In the genomic region with DNA sequence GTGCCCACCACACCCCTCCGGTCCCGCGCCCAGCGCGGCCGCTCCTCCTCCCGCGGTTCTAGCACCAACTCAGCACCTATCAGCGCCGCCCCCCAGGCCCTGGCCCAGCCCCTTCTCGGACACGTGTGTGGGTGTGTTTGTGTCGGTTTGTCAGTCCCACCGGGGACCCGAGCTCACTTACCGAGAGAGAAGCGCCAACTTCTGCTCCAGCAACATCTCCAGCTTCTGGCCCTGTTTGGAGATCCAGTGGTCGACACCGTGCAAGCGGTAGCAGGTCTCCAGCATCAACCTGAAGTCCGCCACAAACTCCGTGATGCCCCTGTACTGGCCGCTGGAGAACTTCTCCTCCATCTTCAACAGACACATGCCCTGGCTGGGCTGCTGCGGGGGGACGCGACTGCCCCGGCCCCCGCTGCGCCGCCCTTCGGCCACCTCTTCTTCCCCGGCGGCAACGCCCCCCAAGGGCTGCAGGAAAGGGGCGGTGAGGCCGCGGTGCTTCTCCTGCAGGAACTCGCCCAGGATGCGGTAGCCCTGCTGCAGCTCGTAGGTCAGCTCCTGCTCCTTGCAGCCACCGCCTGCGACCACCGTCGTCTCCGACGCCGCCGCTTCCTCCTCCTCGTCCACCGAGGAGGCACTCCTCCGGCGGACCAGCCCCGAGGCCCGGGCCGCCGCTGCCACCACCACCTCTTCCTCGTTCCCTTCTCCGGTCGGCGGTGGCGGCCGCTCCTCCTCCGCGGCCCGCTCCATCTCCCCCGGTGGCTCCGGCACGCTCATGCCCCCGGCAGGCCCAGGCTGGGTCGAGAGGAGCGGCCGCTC, we compare ENCODE assay signal across 8 mouse cellular contexts. TPM values are rescaled to one million over a fixed set of nuclear protein-coding genes. Genes with fewer than 3 reads are reported as not detected.
DNase-seq lines count a peak whose midpoint lies in the region; ATAC-seq lines count a peak whose summit lies in the region.

No protein-coding gene starts in this region.

- H3K27me3 ChIP-seq in hindbrain, embryonic 14.5 days (ENCODE audit: control insufficient read depth, insufficient read depth, low read length): no peaks in the 10 kb centered on the region

- WGBS in hindbrain, embryonic 14.5 days: under 1% methylated on average over 48 of the region's 72 CpGs

- H3K36me3 ChIP-seq in hindbrain, embryonic 14.5 days (replicated peaks; ENCODE audit: control insufficient read depth, insufficient read depth): peaks cover 17% of the 10 kb centered on the region

- peak; percentile 63 to 67 for DNase-seq in cerebellum, postnatal 25 days
- peak; percentile 22 to 41 for DNase-seq in frontal cortex, postnatal 36 days (ENCODE audit: low spot score in 2 of 2)
- peak; percentile 32 for DNase-seq in hindbrain, embryonic 14.5 days (ENCODE audit: low spot score)
- peak; percentile 30 to 40 for DNase-seq in left cerebral cortex, postnatal 14 days (ENCODE audit: low spot score in 2 of 2)
- peak; percentile 58 for DNase-seq in right cerebral cortex, postnatal 14 days
- peak; percentile 69 to 74 for DNase-seq in urinary bladder, postnatal 4 days (ENCODE audit: low spot score in 2 of 2)

- H3K27ac ChIP-seq in hindbrain, embryonic 14.5 days: peak overlapping the region; percentile 99

- ATAC-seq in activated CD4-positive, CD25-positive, alpha-beta regulatory T cell, adult 4 months: peak; percentile 68
- ATAC-seq in hindbrain, embryonic 14.5 days (ENCODE audit: low FRiP score): peak; percentile 26
- ATAC-seq in megakaryocyte progenitor cell, adult 5-6 weeks (replicated peaks; ENCODE audit: poor library complexity): peak; percentile 81

- peak overlapping the region; percentile 90 for H3K4me3 ChIP-seq in hindbrain, embryonic 14.5 days (replicated peaks; ENCODE audit: low read length)

- H3K9me3 ChIP-seq in hindbrain, embryonic 14.5 days (ENCODE audit: control insufficient read depth, low read length): no peaks in the 10 kb centered on the region

- H3K4me1 ChIP-seq in hindbrain, embryonic 14.5 days (replicated peaks; ENCODE audit: control insufficient read depth, insufficient read depth, low read length): peaks cover 31% of the 10 kb centered on the region

- H3K9ac ChIP-seq in hindbrain, embryonic 14.5 days: peak overlapping the region; percentile 91

- H3K4me2 ChIP-seq in hindbrain, embryonic 14.5 days (replicated peaks): peak overlapping the region; percentile 78

- intact Hi-C loops in left cerebral cortex, postnatal 14 days (cut with DNase I): loop anchor here (10.0 kb wide), 1 partner anchor 229 kb away; a partner anchor contains a TSS

RNA-seq across cellular contexts. Expression of a gene that starts 0.5 kb away (rescaled TPM):
- polyA plus RNA-seq in activated CD4-positive, CD25-positive, alpha-beta regulatory T cell, adult 4 months (2017; shearing (Covaris generic)): 1 to 10 TPM; 6.5 to 7.5 TPM
- polyA plus RNA-seq in hindbrain, embryonic 14.5 days (2014; fragmentation: Nextera tagmentation; extraction: Ambion mirVana): 10.1 and 10.8 TPM in 2 replicates
- total RNA-seq in left cerebral cortex, postnatal 14 days (2021): 10 to 100 TPM; 24.8 to 25.9 TPM
- total RNA-seq in megakaryocyte progenitor cell, adult 5-6 weeks (2015): 34.2 and 45.2 TPM in 2 replicates
- 12.2 and 13.1 TPM in 2 replicates for total RNA-seq in megakaryocyte progenitor cell, adult 5-6 weeks (2017)

RNA-seq across cellular contexts. Expression of a gene that starts 7.5 kb away (rescaled TPM):
- polyA plus RNA-seq in activated CD4-positive, CD25-positive, alpha-beta regulatory T cell, adult 4 months (2017; shearing (Covaris generic)): 1 to 10 TPM; 8.4 to 8.7 TPM
- polyA plus RNA-seq in hindbrain, embryonic 14.5 days (2014; fragmentation: Nextera tagmentation; extraction: Ambion mirVana): 60.7 and 72.3 TPM in 2 replicates
- total RNA-seq in left cerebral cortex, postnatal 14 days (2021): 10 to 100 TPM; 29.0 to 29.1 TPM
- total RNA-seq in megakaryocyte progenitor cell, adult 5-6 weeks (2015): 10.9 and 11.7 TPM in 2 replicates
- 18.8 and 23.4 TPM in 2 replicates for total RNA-seq in megakaryocyte progenitor cell, adult 5-6 weeks (2017)

Comparison
In these comparisons a context has a peak if more than half of its experiments do, and no peak if none do; other contexts are left out.
1. Peak in every context shown above with its lines: DNase-seq, ATAC-seq, H3K4me3 ChIP-seq and H3K27ac ChIP-seq.
2. ATAC-seq: peak in every context shown above with its lines; median percentile 81 in megakaryocyte progenitor cell, adult 5-6 weeks; 68 in activated CD4-positive, CD25-positive, alpha-beta regulatory T cell, adult 4 months; 26 in hindbrain, embryonic 14.5 days.